Mouse (Mus musculus): Measurements from ENCODE around the gene Efcab14. TPM values are rescaled to one million over a fixed set of nuclear protein-coding genes. Genes with fewer than 3 reads are reported as not detected.
A peak's percentile ranks its signal among the peaks of the same experiment; 100 is the strongest.

Efcab14 gene
- polyA plus RNA-seq, 1 experiment from 2014 or later = 37.4 TPM

- peaks cover 35% of the 10 kb centered on the region for H3K36me3 ChIP-seq
These were observed 5.1 kb downstream of the Efcab14 start for GRCm38 (mm10) chr4:115742658-115743057.

GRCm38 (mm10) chr4:115743096-115743495, 5.6 kb downstream of the Efcab14 start:
- H3K36me3 ChIP-seq = peaks cover 38% of the 10 kb centered on the region
- no peak overlapping the region for H3K9ac ChIP-seq
- WGBS = 81% methylated on average over 4 of the region's 4 CpGs
- H3K4me2 ChIP-seq = no peak overlapping the region
- ATAC-seq (ENCODE audit: insufficient number of reproducible peaks, insufficient read depth, low FRiP score, low TSS enrichment, low read depth) = no peak
- H3K4me1 ChIP-seq = peaks cover 22% of the 10 kb centered on the region
- H3K27ac ChIP-seq = no peak overlapping the region
- H3K9me3 ChIP-seq = no peaks in the 10 kb centered on the region
- no peak overlapping the region for H3K4me3 ChIP-seq
- H3K27me3 ChIP-seq = no peaks in the 10 kb centered on the region

More at GRCm38 (mm10) chr4:115742658-115743057, 5.1 kb downstream of the Efcab14 start:
- H3K4me3 ChIP-seq = no peak overlapping the region
- no peaks in the 10 kb centered on the region for H3K9me3 ChIP-seq
- H3K9ac ChIP-seq = no peak overlapping the region
- H3K27ac ChIP-seq = no peak overlapping the region
- ATAC-seq (ENCODE audit: insufficient number of reproducible peaks, insufficient read depth, low FRiP score, low TSS enrichment, low read depth) = no peak
- H3K27me3 ChIP-seq = no peaks in the 10 kb centered on the region
- peaks cover 22% of the 10 kb centered on the region for H3K4me1 ChIP-seq
- no peak overlapping the region for H3K4me2 ChIP-seq

- ATAC-seq (ENCODE audit: insufficient number of reproducible peaks, insufficient read depth, low FRiP score, low TSS enrichment, low read depth) = no peak
- Histone ChIP-seq H3K27me3 (no peaks in the 10 kb centered on the region), H3K4me2 (no peak overlapping the region), H3K27ac (no peak overlapping the region), H3K4me1 (0 out of 2 replicates have a peak, but pooled peaks cover 7% of the 10 kb centered on the region), H3K9me3 (no peaks in the 10 kb centered on the region), H3K36me3 (peaks cover 37% of the 10 kb centered on the region), H3K9ac (no peak overlapping the region), H3K4me3 (no peak overlapping the region)
- WGBS = 84% methylated on average over 1 of the region's 1 CpGs
These were observed 10.6 kb downstream of the Efcab14 start for GRCm38 (mm10) chr4:115748181-115748580.

- peaks cover 43% of the 10 kb centered on the region for H3K36me3 ChIP-seq
These were observed 11.8 kb downstream of the Efcab14 start for GRCm38 (mm10) chr4:115749336-115749735.

GRCm38 (mm10) chr4:115754101-115754500, 16.6 kb downstream of the Efcab14 start:
- WGBS = 88% methylated on average over 3 of the region's 3 CpGs
- Histone ChIP-seq H3K9ac (no peak overlapping the region), H3K27ac (no peak overlapping the region), H3K4me2 (no peak overlapping the region), H3K36me3 (peaks cover 51% of the 10 kb centered on the region), H3K27me3 (no peaks in the 10 kb centered on the region), H3K4me3 (no peak overlapping the region), H3K4me1 (no peaks in the 10 kb centered on the region), H3K9me3 (no peaks in the 10 kb centered on the region)
- no peak for ATAC-seq (ENCODE audit: insufficient number of reproducible peaks, insufficient read depth, low FRiP score, low TSS enrichment, low read depth)

More at GRCm38 (mm10) chr4:115749336-115749735, 11.8 kb downstream of the Efcab14 start:
- Histone ChIP-seq H3K4me3 (no peak overlapping the region), H3K27me3 (no peaks in the 10 kb centered on the region), H3K4me1 (no peaks in the 10 kb centered on the region), H3K4me2 (no peak overlapping the region), H3K27ac (no peak overlapping the region), H3K9ac (no peak overlapping the region), H3K9me3 (no peaks in the 10 kb centered on the region)
- no peak for ATAC-seq (ENCODE audit: insufficient number of reproducible peaks, insufficient read depth, low FRiP score, low TSS enrichment, low read depth)
- WGBS = 88% methylated on average over 1 of the region's 1 CpGs

GRCm38 (mm10) chr4:115754851-115755250, 17.3 kb downstream of the Efcab14 start:
- Histone ChIP-seq H3K36me3 (peaks cover 49% of the 10 kb centered on the region), H3K9ac (no peak overlapping the region), H3K4me2 (no peak overlapping the region), H3K4me3 (no peak overlapping the region), H3K27ac (no peak overlapping the region), H3K27me3 (no peaks in the 10 kb centered on the region), H3K9me3 (no peaks in the 10 kb centered on the region), H3K4me1 (no peaks in the 10 kb centered on the region)
- ATAC-seq (ENCODE audit: insufficient number of reproducible peaks, insufficient read depth, low FRiP score, low TSS enrichment, low read depth) = no peak
- 96% methylated on average over 1 of the region's 1 CpGs for WGBS

- ATAC-seq (ENCODE audit: insufficient number of reproducible peaks, insufficient read depth, low FRiP score, low TSS enrichment, low read depth) = peak; percentile 48; the same call in 1 of the 2 replicates
- Histone ChIP-seq H3K9ac (no peak overlapping the region), H3K4me3 (no peak overlapping the region), H3K36me3 (peaks cover 65% of the 10 kb centered on the region), H3K27me3 (no peaks in the 10 kb centered on the region), H3K9me3 (no peaks in the 10 kb centered on the region), H3K27ac (peak overlapping the region; percentile 60; the same call in 1 of the 2 replicates), H3K4me1 (peaks cover 11% of the 10 kb centered on the region; the same call in 1 of the 2 replicates), H3K4me2 (no peak overlapping the region; the same call in 1 of the 2 replicates)
- WGBS = 41% methylated on average over 3 of the region's 3 CpGs
These were observed 23.7 kb downstream of the Efcab14 start for GRCm38 (mm10) chr4:115761206-115761605.

- H3K4me1 ChIP-seq = peaks cover 11% of the 10 kb centered on the region; the same call in 1 of the 2 replicates
- 90% methylated on average over 11 of the region's 11 CpGs for WGBS
- no peak overlapping the region for H3K4me2 ChIP-seq
- no peak overlapping the region for H3K4me3 ChIP-seq
- peaks cover 64% of the 10 kb centered on the region for H3K36me3 ChIP-seq
- no peaks in the 10 kb centered on the region for H3K9me3 ChIP-seq
- no peak for ATAC-seq (ENCODE audit: insufficient number of reproducible peaks, insufficient read depth, low FRiP score, low TSS enrichment, low read depth)
- no peaks in the 10 kb centered on the region for H3K27me3 ChIP-seq
- H3K9ac ChIP-seq = no peak overlapping the region
- no peak overlapping the region for H3K27ac ChIP-seq
These were observed 27.0 kb downstream of the Efcab14 start for GRCm38 (mm10) chr4:115764581-115764980.

GRCm38 (mm10) chr4:115767647-115768467, 30.3 kb downstream of the Efcab14 start:
- 71% methylated on average over 11 of the region's 11 CpGs for WGBS
- H3K9ac ChIP-seq = no peak overlapping the region
- H3K4me1 ChIP-seq = no peaks in the 10 kb centered on the region
- H3K27ac ChIP-seq = no peak overlapping the region
- H3K9me3 ChIP-seq = no peaks in the 10 kb centered on the region
- H3K4me2 ChIP-seq = no peak overlapping the region
- peaks cover 66% of the 10 kb centered on the region for H3K36me3 ChIP-seq
- no peak for ATAC-seq (ENCODE audit: insufficient number of reproducible peaks, insufficient read depth, low FRiP score, low TSS enrichment, low read depth)
- H3K4me3 ChIP-seq = no peak overlapping the region
- H3K27me3 ChIP-seq = no peaks in the 10 kb centered on the region

GRCm38 (mm10) chr4:115775056-115775455, 37.5 kb downstream of the Efcab14 start:
- Histone ChIP-seq H3K4me3 (no peak overlapping the region), H3K4me1 (no peaks in the 10 kb centered on the region), H3K27me3 (no peaks in the 10 kb centered on the region), H3K4me2 (no peak overlapping the region), H3K27ac (no peak overlapping the region), H3K9me3 (no peaks in the 10 kb centered on the region), H3K9ac (no peak overlapping the region), H3K36me3 (peaks cover 50% of the 10 kb centered on the region)
- 71% methylated on average over 6 of the region's 6 CpGs for WGBS
- no peak for ATAC-seq (ENCODE audit: insufficient number of reproducible peaks, insufficient read depth, low FRiP score, low TSS enrichment, low read depth)

- Histone ChIP-seq H3K4me1 (no peaks in the 10 kb centered on the region), H3K36me3 (peaks cover 37% of the 10 kb centered on the region), H3K27ac (no peak overlapping the region), H3K4me3 (no peak overlapping the region), H3K4me2 (no peak overlapping the region), H3K9ac (no peak overlapping the region), H3K9me3 (no peaks in the 10 kb centered on the region), H3K27me3 (no peaks in the 10 kb centered on the region)
- WGBS = 88% methylated on average over 2 of the region's 2 CpGs
- no peak for ATAC-seq (ENCODE audit: insufficient number of reproducible peaks, insufficient read depth, low FRiP score, low TSS enrichment, low read depth)
These were observed 40.1 kb downstream of the Efcab14 start for GRCm38 (mm10) chr4:115777627-115778026.

- no peak overlapping the region for H3K27ac ChIP-seq
- H3K9me3 ChIP-seq = no peaks in the 10 kb centered on the region
- WGBS = 48% methylated on average over 6 of the region's 6 CpGs
- H3K4me1 ChIP-seq = peaks cover 3% of the 10 kb centered on the region; the same call in 1 of the 2 replicates
- no peaks in the 10 kb centered on the region for H3K27me3 ChIP-seq
- no peak for ATAC-seq (ENCODE audit: insufficient number of reproducible peaks, insufficient read depth, low FRiP score, low TSS enrichment, low read depth)
- no peak overlapping the region for H3K4me3 ChIP-seq
- no peak overlapping the region for H3K4me2 ChIP-seq
- no peak overlapping the region for H3K9ac ChIP-seq
- H3K36me3 ChIP-seq = peaks cover 19% of the 10 kb centered on the region
These were observed 42.7 kb downstream of the Efcab14 start for GRCm38 (mm10) chr4:115780269-115780668.
